Mouse (Mus musculus) gastrocnemius, postnatal 36 days (tissue): ENCODE measurements around the gene Jade2. TPM values are rescaled to one million over a fixed set of nuclear protein-coding genes. Genes with fewer than 3 reads are reported as not detected.

Source experiments
- total RNA-seq, 2 experiments: library from RNA; stranded (reverse); gene quantifications; 2 replicates each; pipeline ENCODE4 v1.2.3; 2021

The Jade2 gene
- total RNA-seq, 2 experiments from 2014 or later = 3.6 to 4.4 TPM

Other genes with a start within 250 kb of the Jade2 start
- gene Nhp2, start 237.9 kb downstream of the Jade2 start, total RNA-seq = 10 to 100 TPM; 21.0 to 24.7 TPM
- gene Rmnd5b, start 221.8 kb downstream of the Jade2 start, total RNA-seq = 10 to 100 TPM in 1 of 2 experiments, 1 to 10 TPM in 1; 8.5 to 12.1 TPM
- gene N4bp3, start 206.8 kb downstream of the Jade2 start, total RNA-seq = 1 to 10 TPM; 3.3 to 6.0 TPM
- under 1 TPM; 0.18 to 0.30 TPM for gene D930048N14Rik, start 206.7 kb downstream of the Jade2 start, total RNA-seq
- 10 to 100 TPM; 31.8 to 32.0 TPM for gene 0610009B22Rik, start 168.8 kb downstream of the Jade2 start, total RNA-seq
- gene Sec24a, start 94.0 kb downstream of the Jade2 start, total RNA-seq = 10 to 100 TPM; 38.8 to 42.3 TPM
- 100 to 1,000 TPM; 428 to 446 TPM for gene Sar1b, start 94.0 kb downstream of the Jade2 start, total RNA-seq
- gene Cdkn2aipnl, start 110.0 kb upstream of the Jade2 start, total RNA-seq = 10 to 100 TPM; 20.1 to 21.9 TPM
- 100 to 1,000 TPM; 386 to 446 TPM for gene Ube2b, start 143.1 kb upstream of the Jade2 start, total RNA-seq
- 1 to 10 TPM; 1.6 to 2.5 TPM for gene Cdkl3, start 146.6 kb upstream of the Jade2 start, total RNA-seq
- gene Ppp2ca, start 241.0 kb upstream of the Jade2 start, total RNA-seq = 10 to 100 TPM; 37.0 to 44.3 TPM